8 mouse cellular contexts compared by ENCODE assay signal in genomic region chr10:80936810-80937164, GRCm38 (mm10). TPM values are rescaled to one million over a fixed set of nuclear protein-coding genes. Genes with fewer than 3 reads are reported as not detected.
A peak's percentile ranks its signal among the peaks of the same experiment; 100 is the strongest.
DNase-seq lines count a peak whose midpoint lies in the region; ATAC-seq and TF ChIP-seq lines count a peak whose summit lies in the region.

No protein-coding gene starts in this region.

- TF ChIP-seq CTCF in hindbrain, postnatal 0 days (IDR thresholded peaks at IDR 0.05; ENCODE audit: low read depth) = no peak

- H3K9me3 ChIP-seq in heart, embryonic 15.5 days (replicated peaks) = no peaks in the 10 kb centered on the region
- H3K9me3 ChIP-seq in embryonic facial prominence, embryonic 10.5 days = no peaks in the 10 kb centered on the region
- H3K9me3 ChIP-seq in hindbrain, postnatal 0 days (ENCODE audit: low read length) = no peaks in the 10 kb centered on the region
- H3K9me3 ChIP-seq in midbrain, embryonic 15.5 days = no peaks in the 10 kb centered on the region

- intact Hi-C loops in heart, postnatal 36 days (cut with DNase I) = no loop called here

- DNase-seq in heart, postnatal 36 days = no peak
- no peak for DNase-seq in embryonic facial prominence, embryonic 10.5 days (ENCODE audit: low spot score)
- no peak for DNase-seq in hindbrain, postnatal 0 days (ENCODE audit: low spot score)
- DNase-seq in adrenal gland, postnatal 10 days = no peak
- no peak for DNase-seq in thymus, postnatal 10 days (ENCODE audit: low spot score in 2 of 2)
- no peak for DNase-seq in right cerebral cortex, postnatal 10 days (ENCODE audit: low spot score in 2 of 2)

- peak overlapping the region; percentile 99 for H3K27ac ChIP-seq in heart, embryonic 15.5 days
- peak overlapping the region; percentile 87 for H3K27ac ChIP-seq in embryonic facial prominence, embryonic 10.5 days (replicated peaks)
- H3K27ac ChIP-seq in hindbrain, postnatal 0 days = no peak overlapping the region
- H3K27ac ChIP-seq in midbrain, embryonic 15.5 days = no peak overlapping the region

- no peaks in the 10 kb centered on the region for H3K27me3 ChIP-seq in heart, embryonic 15.5 days
- H3K27me3 ChIP-seq in embryonic facial prominence, embryonic 10.5 days (replicated peaks; ENCODE audit: low read depth, poor library complexity, severe bottlenecking) = peaks cover 90% of the 10 kb centered on the region
- H3K27me3 ChIP-seq in hindbrain, postnatal 0 days (ENCODE audit: insufficient read depth, low read length) = peaks cover 11% of the 10 kb centered on the region; the same call in 1 of the 2 replicates
- H3K27me3 ChIP-seq in midbrain, embryonic 15.5 days (replicated peaks) = peaks cover 66% of the 10 kb centered on the region

- WGBS in heart, embryonic 15.5 days = 11% methylated on average over 6 of the region's 6 CpGs
- whole genome bisulfite sequencing in embryonic facial prominence, embryonic 10.5 days = 13% methylated on average over 6 of the region's 6 CpGs
- WGBS in hindbrain, postnatal 0 days = 14% methylated on average over 6 of the region's 6 CpGs
- 14% methylated on average over 6 of the region's 6 CpGs for WGBS in midbrain, embryonic 15.5 days

- H3K36me3 ChIP-seq in heart, embryonic 15.5 days = no peaks in the 10 kb centered on the region
- H3K36me3 ChIP-seq in embryonic facial prominence, embryonic 10.5 days (replicated peaks) = no peaks in the 10 kb centered on the region
- no peaks in the 10 kb centered on the region for H3K36me3 ChIP-seq in hindbrain, postnatal 0 days (ENCODE audit: insufficient read depth, low read length)
- no peaks in the 10 kb centered on the region for H3K36me3 ChIP-seq in midbrain, embryonic 15.5 days (replicated peaks)

- peak overlapping the region; percentile 71; the same call in 1 of the 2 replicates for H3K9ac ChIP-seq in heart, embryonic 15.5 days
- H3K9ac ChIP-seq in hindbrain, postnatal 0 days (replicated peaks; ENCODE audit: low read length) = no peak overlapping the region
- H3K9ac ChIP-seq in midbrain, embryonic 15.5 days = no peak overlapping the region

- no peak for ATAC-seq in heart, embryonic 15.5 days (replicated peaks; ENCODE audit: insufficient number of reproducible peaks, insufficient read depth, low FRiP score, low read depth)
- ATAC-seq in hindbrain, postnatal 0 days = no peak
- no peak for ATAC-seq in midbrain, embryonic 15.5 days (replicated peaks)

- peak overlapping the region; percentile 51 for H3K4me3 ChIP-seq in heart, embryonic 15.5 days
- peak overlapping the region; percentile 59 for H3K4me3 ChIP-seq in embryonic facial prominence, embryonic 10.5 days
- no peak overlapping the region for H3K4me3 ChIP-seq in hindbrain, postnatal 0 days (ENCODE audit: low read length)
- no peak overlapping the region for H3K4me3 ChIP-seq in midbrain, embryonic 15.5 days

- H3K4me1 ChIP-seq in heart, embryonic 15.5 days (replicated peaks) = peaks cover 97% of the 10 kb centered on the region
- H3K4me1 ChIP-seq in embryonic facial prominence, embryonic 10.5 days = peaks cover 94% of the 10 kb centered on the region
- H3K4me1 ChIP-seq in hindbrain, postnatal 0 days (ENCODE audit: insufficient read depth, low read length) = peaks cover 24% of the 10 kb centered on the region
- peaks cover 67% of the 10 kb centered on the region for H3K4me1 ChIP-seq in midbrain, embryonic 15.5 days

- H3K4me2 ChIP-seq in heart, embryonic 15.5 days = peak overlapping the region; percentile 81
- peak overlapping the region; percentile 51 for H3K4me2 ChIP-seq in hindbrain, postnatal 0 days (ENCODE audit: low read depth, low read length)
- H3K4me2 ChIP-seq in midbrain, embryonic 15.5 days = peak overlapping the region; percentile 47; the same call in 1 of the 2 replicates

RNA-seq across cellular contexts. Expression of gene Gadd45b, which starts 6.9 kb away (rescaled TPM):
- polyA plus RNA-seq in heart, embryonic 15.5 days (2015; fragmentation: Nextera tagmentation; extraction: Ambion mirVana) = 30.8 and 34.1 TPM in 2 replicates
- 10 to 100 TPM; 11.0 to 18.7 TPM for total RNA-seq in heart, postnatal 36 days (2021)
- polyA plus RNA-seq in embryonic facial prominence, embryonic 10.5 days (2016; fragmentation: Nextera tagmentation; extraction: Ambion mirVana) = 6.5 and 6.8 TPM in 2 replicates
- 4.4 and 8.2 TPM in 2 replicates for total RNA-seq in hindbrain, postnatal 0 days (2014; rRNA removed)
- polyA plus RNA-seq in hindbrain, postnatal 0 days (2015; fragmentation: Nextera tagmentation; extraction: Ambion mirVana) = 7.5 and 8.6 TPM in 2 replicates
- polyA plus RNA-seq in midbrain, embryonic 15.5 days (2015; fragmentation: Nextera tagmentation; extraction: Ambion mirVana) = 5.5 and 8.2 TPM in 2 replicates
- total RNA-seq in adrenal gland, postnatal 10 days (2021) = 10 to 100 TPM; 11.7 to 44.5 TPM

RNA-seq across cellular contexts. Expression of gene Lmnb2, which starts 18.7 kb away (rescaled TPM):
- 22.0 and 32.1 TPM in 2 replicates for polyA plus RNA-seq in heart, embryonic 15.5 days (2015; fragmentation: Nextera tagmentation; extraction: Ambion mirVana)
- total RNA-seq in heart, postnatal 36 days (2021) = 1 to 10 TPM; 3.6 to 4.9 TPM
- 82.7 and 83.1 TPM in 2 replicates for polyA plus RNA-seq in embryonic facial prominence, embryonic 10.5 days (2016; fragmentation: Nextera tagmentation; extraction: Ambion mirVana)
- total RNA-seq in hindbrain, postnatal 0 days (2014; rRNA removed) = 42.3 and 43.2 TPM in 2 replicates
- 24.8 and 25.6 TPM in 2 replicates for polyA plus RNA-seq in hindbrain, postnatal 0 days (2015; fragmentation: Nextera tagmentation; extraction: Ambion mirVana)
- 46.9 and 48.9 TPM in 2 replicates for polyA plus RNA-seq in midbrain, embryonic 15.5 days (2015; fragmentation: Nextera tagmentation; extraction: Ambion mirVana)
- total RNA-seq in adrenal gland, postnatal 10 days (2021) = 10 to 100 TPM; 14.5 to 16.5 TPM

RNA-seq across cellular contexts. Expression of gene Timm13, which starts 36.0 kb away (rescaled TPM):
- 269 and 299 TPM in 2 replicates for polyA plus RNA-seq in heart, embryonic 15.5 days (2015; fragmentation: Nextera tagmentation; extraction: Ambion mirVana)
- 100 to 1,000 TPM; 129 to 145 TPM for total RNA-seq in heart, postnatal 36 days (2021)
- 349 and 359 TPM in 2 replicates for polyA plus RNA-seq in embryonic facial prominence, embryonic 10.5 days (2016; fragmentation: Nextera tagmentation; extraction: Ambion mirVana)
- total RNA-seq in hindbrain, postnatal 0 days (2014; rRNA removed) = 150 and 155 TPM in 2 replicates
- 366 and 369 TPM in 2 replicates for polyA plus RNA-seq in hindbrain, postnatal 0 days (2015; fragmentation: Nextera tagmentation; extraction: Ambion mirVana)
- polyA plus RNA-seq in midbrain, embryonic 15.5 days (2015; fragmentation: Nextera tagmentation; extraction: Ambion mirVana) = 318 and 330 TPM in 2 replicates
- total RNA-seq in adrenal gland, postnatal 10 days (2021) = 100 to 1,000 TPM; 271 to 285 TPM

Comparison
In these comparisons a context has a peak if more than half of its experiments do, and no peak if none do; other contexts are left out.
1. H3K27ac ChIP-seq: peak in heart, embryonic 15.5 days (single experiment) and embryonic facial prominence, embryonic 10.5 days (single experiment); none in hindbrain, postnatal 0 days (single experiment) and midbrain, embryonic 15.5 days (single experiment).
2. H3K4me3 ChIP-seq: peak in heart, embryonic 15.5 days (single experiment) and embryonic facial prominence, embryonic 10.5 days (single experiment); none in hindbrain, postnatal 0 days (single experiment) and midbrain, embryonic 15.5 days (single experiment).
3. Peak in every context shown above with its lines, with median percentiles within 50 percentile points of each other: H3K4me2 ChIP-seq.